Mouse (Mus musculus): ENCODE measurements at regions not wholly inside any gene's neighbourhood (a gene's known extent, or its start where the extent isn't known, plus 50 kb on each side); places are given as distances from the start of the nearest gene placed in this dataset.

GRCm38 (mm10) chr6:5553703-5554394 is 57.7 kb upstream of the Pdk4 start:
- no peak overlapping the region for H3K4me2 ChIP-seq (ENCODE audit: low read length)
- H3K4me3 ChIP-seq (replicated peaks; ENCODE audit: low read depth, low read length) = no peak overlapping the region
- H3K27ac ChIP-seq = no peak overlapping the region
- H3K9ac ChIP-seq (ENCODE audit: low read depth, low read length) = no peak overlapping the region
- DNase-seq (ENCODE audit: low spot score) (no peak), ATAC-seq (replicated peaks; ENCODE audit: low FRiP score, low read depth) (no peak)
- TF ChIP-seq CTCF (IDR thresholded peaks at IDR 0.05; ENCODE audit: low read depth) = no peak
- no peaks in the 10 kb centered on the region for H3K9me3 ChIP-seq (replicated peaks; ENCODE audit: low read length)
- no peaks in the 10 kb centered on the region for H3K36me3 ChIP-seq (ENCODE audit: insufficient read depth, low read length)
- H3K27me3 ChIP-seq (ENCODE audit: insufficient read depth, low read length) = no peaks in the 10 kb centered on the region
- H3K4me1 ChIP-seq (replicated peaks; ENCODE audit: insufficient read depth, low read length) = no peaks in the 10 kb centered on the region
- WGBS = 72% methylated on average over 4 of the region's 4 CpGs

- ATAC-seq (replicated peaks; ENCODE audit: low FRiP score, low read depth) = no peak
- no peaks in the 10 kb centered on the region for H3K9me3 ChIP-seq (replicated peaks; ENCODE audit: low read length)
- no peak for DNase-seq (ENCODE audit: low spot score)
- no peak for TF ChIP-seq CTCF (IDR thresholded peaks at IDR 0.05; ENCODE audit: low read depth)
- no peak overlapping the region for H3K27ac ChIP-seq
- H3K4me3 ChIP-seq (replicated peaks; ENCODE audit: low read depth, low read length) = no peak overlapping the region
- no peak overlapping the region for H3K4me2 ChIP-seq (ENCODE audit: low read length)
- no peaks in the 10 kb centered on the region for H3K36me3 ChIP-seq (ENCODE audit: insufficient read depth, low read length)
- no peaks in the 10 kb centered on the region for H3K27me3 ChIP-seq (ENCODE audit: insufficient read depth, low read length)
- H3K9ac ChIP-seq (ENCODE audit: low read depth, low read length) = no peak overlapping the region
- 71% methylated on average over 1 of the region's 1 CpGs for WGBS
- H3K4me1 ChIP-seq (replicated peaks; ENCODE audit: insufficient read depth, low read length) = no peaks in the 10 kb centered on the region
Measured at GRCm38 (mm10) chr6:5550067-5550466, 54.0 kb upstream of the Pdk4 start.

All from kidney, postnatal 0 days (tissue).